Mouse (Mus musculus) embryonic facial prominence, embryonic 10.5 days (tissue): Measurements from ENCODE around the gene Hspbap1. TPM values are rescaled to one million over a fixed set of nuclear protein-coding genes. Genes with fewer than 3 reads are reported as not detected.

Experiments used
- DNase-seq: peaks from one replicate; pipeline ENCODE4 v3.0.0-alpha.2; 2017; ENCODE audit warnings: low spot score
- H3K27ac ChIP-seq: fragments of 300-500 bp; sonication (generic); replicated peaks from 2 replicates; pipeline ENCODE4 v1.5.1; 2016; ENCODE audit warnings: mild to moderate bottlenecking
- H3K27me3 ChIP-seq: fragments of 300-500 bp; sonication (generic); replicated peaks from 2 replicates; pipeline ENCODE4 v1.6.1; 2016; ENCODE audit warnings: low read depth, mild to moderate bottlenecking; ENCODE audit not compliant: poor library complexity, severe bottlenecking
- H3K36me3 ChIP-seq: fragments of 300-500 bp; sonication (generic); replicated peaks from 2 replicates; pipeline ENCODE4 v1.6.1; 2016; ENCODE audit warnings: mild to moderate bottlenecking, moderate library complexity
- H3K4me1 ChIP-seq: fragments of 300-500 bp; sonication (generic); 2 replicates; pipeline ENCODE4 v1.6.1; 2016
- H3K4me3 ChIP-seq: fragments of 300-500 bp; sonication (generic); 2 replicates; pipeline ENCODE4 v1.5.1; 2016; ENCODE audit warnings: mild to moderate bottlenecking, moderate library complexity
- H3K9me3 ChIP-seq: fragments of 300-500 bp; sonication (generic); 2 replicates; pipeline ENCODE4 v1.6.1; 2016; ENCODE audit warnings: mild to moderate bottlenecking
- WGBS: fragments of 180-500 bp; shearing (Covaris S2); methylation state at CpG from one replicate; pipeline ENCODE4 v1.1.7; 2016; 5-methylcytosine and 5-hydroxymethylcytosine counted together
- polyA plus RNA-seq: library from polyadenylated mRNA; unstranded; fragments of >200 nt; fragmentation: Nextera tagmentation; extraction: Ambion mirVana; gene quantifications from 2 replicates; pipeline ENCODE4 v1.2.1, GENCODE M21; 2016

The Hspbap1 gene
- polyA plus RNA-seq, 1 experiment from 2014 or later = 30.2 TPM

DNA sequence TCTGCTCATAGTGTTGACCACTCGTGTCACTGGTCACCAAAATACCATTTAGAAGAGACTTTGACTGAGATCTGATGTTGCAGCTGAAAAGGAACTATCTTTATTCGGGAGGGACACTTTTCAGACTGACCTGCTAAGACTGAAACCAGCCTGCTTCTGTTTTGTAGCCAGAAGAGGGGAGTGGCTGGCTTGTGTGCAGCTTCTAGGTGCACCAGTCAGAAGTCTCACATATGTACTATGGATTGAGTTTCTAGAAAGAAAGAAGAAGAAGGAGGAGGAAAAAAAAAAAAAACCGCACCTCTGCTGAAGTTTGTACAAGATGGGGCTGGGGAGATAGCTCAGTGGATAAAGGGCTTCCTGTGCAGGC lies 13.0 kb downstream of the Hspbap1 start:
- no peaks in the 10 kb centered on the region for H3K9me3 ChIP-seq
- H3K36me3 ChIP-seq = peaks cover 12% of the 10 kb centered on the region
- no peaks in the 10 kb centered on the region for H3K27me3 ChIP-seq
- DNase-seq = no peak
- H3K4me1 ChIP-seq = peaks cover 2% of the 10 kb centered on the region; the same call in 1 of the 2 replicates
- WGBS = 85% methylated on average over 3 of the region's 3 CpGs
- H3K27ac ChIP-seq = no peak overlapping the region
- H3K4me3 ChIP-seq = no peak overlapping the region

DNA sequence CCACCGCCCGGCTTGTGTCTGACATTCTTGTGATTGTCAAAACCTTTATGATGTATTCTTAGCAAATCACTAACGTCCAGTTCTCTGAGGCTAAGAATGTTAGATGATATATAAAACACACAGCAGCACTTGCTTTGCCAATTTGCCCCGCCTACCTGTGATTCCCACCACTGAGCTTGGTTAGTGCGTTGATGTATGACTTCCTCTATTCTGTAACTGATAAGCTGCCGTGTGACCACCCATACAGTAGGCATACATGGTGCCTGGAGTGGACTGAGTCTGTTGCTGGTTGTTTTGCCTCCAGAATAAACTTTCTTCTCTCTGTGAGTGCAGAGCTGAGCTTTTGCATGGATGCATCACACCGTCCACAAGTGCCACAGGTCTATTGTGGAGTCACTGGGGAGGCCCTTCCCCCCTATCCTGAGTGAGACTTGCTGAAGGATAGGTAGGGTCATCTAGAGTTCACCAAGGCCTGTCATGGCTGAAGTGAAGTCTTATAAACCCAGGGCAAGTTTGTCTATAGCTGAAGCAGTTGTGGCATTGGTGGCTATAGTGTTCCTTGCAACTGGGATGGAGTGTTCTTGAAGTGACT lies 14.1 kb downstream of the Hspbap1 start:
- Histone ChIP-seq H3K36me3 (peaks cover 22% of the 10 kb centered on the region), H3K27ac (no peak overlapping the region), H3K4me1 (peaks cover 2% of the 10 kb centered on the region; the same call in 1 of the 2 replicates), H3K4me3 (no peak overlapping the region), H3K27me3 (no peaks in the 10 kb centered on the region), H3K9me3 (no peaks in the 10 kb centered on the region)
- 88% methylated on average over 7 of the region's 7 CpGs for WGBS
- DNase-seq = no peak

DNA sequence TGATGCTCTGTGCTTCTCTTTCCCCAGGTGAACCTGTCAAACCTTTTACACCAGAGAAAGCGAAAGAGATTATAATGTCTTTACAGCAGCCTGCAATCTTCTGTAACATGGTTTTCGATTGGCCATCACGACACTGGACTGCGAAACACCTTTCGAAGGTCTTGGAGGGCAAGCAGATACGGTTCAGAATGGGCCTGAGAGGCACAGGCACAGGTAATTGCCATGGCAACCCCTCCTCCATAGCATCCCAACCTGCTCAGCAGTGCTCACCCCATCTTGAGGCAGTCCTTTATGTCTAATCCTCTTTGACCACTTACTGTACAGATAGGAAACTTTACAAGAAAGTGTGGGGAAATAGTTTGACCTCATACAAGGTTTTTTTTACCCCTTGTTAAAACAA lies 17.0 kb downstream of the Hspbap1 start:
- Histone ChIP-seq H3K4me1 (peaks cover 2% of the 10 kb centered on the region; the same call in 1 of the 2 replicates), H3K36me3 (peaks cover 39% of the 10 kb centered on the region), H3K27ac (no peak overlapping the region), H3K27me3 (no peaks in the 10 kb centered on the region), H3K4me3 (no peak overlapping the region), H3K9me3 (no peaks in the 10 kb centered on the region)
- WGBS = 91% methylated on average over 6 of the region's 6 CpGs
- DNase-seq = no peak

DNA sequence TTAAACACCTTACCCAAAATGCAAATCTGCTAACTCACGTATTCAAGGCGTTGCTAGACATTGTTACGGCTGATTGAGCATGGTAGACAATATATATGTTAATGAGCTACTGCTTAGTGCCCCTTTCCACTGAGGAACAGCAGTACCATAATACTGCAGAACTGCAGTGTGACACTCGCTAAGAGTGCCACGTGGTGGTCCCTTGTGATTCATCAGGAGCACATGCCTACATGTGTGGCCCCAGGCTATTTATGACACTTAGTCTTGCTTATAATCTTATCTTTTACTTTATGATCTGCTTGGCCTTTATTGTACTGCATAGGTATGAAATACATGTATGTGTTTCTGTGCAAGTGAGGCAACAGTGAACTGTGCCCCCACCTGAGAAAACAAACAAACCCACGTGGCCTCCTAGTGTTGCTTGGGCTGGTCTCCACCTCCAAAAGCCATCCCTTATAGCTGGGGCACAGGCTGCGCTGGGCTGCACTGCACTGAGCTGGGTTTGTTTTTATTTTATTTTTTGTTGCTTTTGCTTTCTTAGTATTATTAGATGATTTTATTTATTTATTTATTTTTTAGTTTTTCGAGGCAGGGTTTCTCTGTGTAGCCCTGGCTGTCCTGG lies 17.5 kb downstream of the Hspbap1 start:
- H3K36me3 ChIP-seq = peaks cover 40% of the 10 kb centered on the region
- H3K4me3 ChIP-seq = no peak overlapping the region
- H3K27ac ChIP-seq = no peak overlapping the region
- peaks cover 2% of the 10 kb centered on the region; the same call in 1 of the 2 replicates for H3K4me1 ChIP-seq
- H3K27me3 ChIP-seq = no peaks in the 10 kb centered on the region
- DNase-seq = no peak
- 85% methylated on average over 8 of the region's 8 CpGs for WGBS
- no peaks in the 10 kb centered on the region for H3K9me3 ChIP-seq

DNA sequence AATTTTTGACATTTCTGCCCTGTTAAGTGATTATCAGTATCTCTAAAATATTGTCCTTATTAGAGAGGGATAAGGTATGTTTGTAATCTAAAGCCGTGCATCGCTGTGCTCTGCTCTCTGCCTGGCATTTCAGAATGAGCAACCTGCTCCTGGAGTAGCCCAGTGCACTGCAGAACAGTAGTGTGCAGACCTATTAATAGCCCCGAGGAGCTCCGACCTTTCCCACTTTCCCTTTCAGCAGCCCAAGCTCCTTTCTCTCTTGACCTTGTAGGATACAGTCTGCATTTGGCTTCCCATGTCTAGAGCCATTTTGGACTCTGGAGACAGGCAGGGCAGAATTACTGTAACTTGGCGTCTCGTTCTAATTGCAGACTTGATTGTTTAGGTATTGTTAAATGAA lies 18.2 kb downstream of the Hspbap1 start:
- 95% methylated on average over 6 of the region's 6 CpGs for WGBS
- Histone ChIP-seq H3K4me3 (no peak overlapping the region), H3K9me3 (no peaks in the 10 kb centered on the region), H3K4me1 (peaks cover 2% of the 10 kb centered on the region; the same call in 1 of the 2 replicates), H3K36me3 (peaks cover 43% of the 10 kb centered on the region), H3K27ac (no peak overlapping the region), H3K27me3 (no peaks in the 10 kb centered on the region)
- no peak for DNase-seq

DNA sequence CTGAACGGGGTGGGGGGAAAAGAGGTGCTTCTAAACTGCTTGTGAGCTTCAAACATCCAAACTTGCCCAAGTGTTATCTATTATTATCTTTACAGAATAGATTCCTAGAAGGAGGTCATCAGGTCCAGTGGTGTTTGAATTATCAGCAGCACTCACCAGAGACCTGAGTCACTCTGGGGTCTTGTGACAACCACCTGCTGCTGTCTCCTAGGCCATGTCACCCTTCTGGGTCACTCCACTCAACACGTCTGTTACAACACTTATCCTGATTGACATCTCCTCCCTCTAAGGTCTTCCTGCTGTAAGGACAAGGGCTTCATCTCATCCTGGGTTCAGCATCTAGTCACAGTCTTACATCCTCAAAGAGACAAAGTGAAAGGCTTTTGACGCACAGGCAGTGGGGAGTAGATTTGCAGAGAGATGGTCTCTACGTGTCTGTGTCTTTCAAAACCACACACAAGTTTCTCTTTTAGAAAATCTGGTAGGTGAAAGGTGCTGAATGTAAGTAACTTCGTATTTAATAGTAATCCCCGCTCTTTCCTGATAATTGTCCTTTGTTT lies 21.9 kb downstream of the Hspbap1 start:
- 81% methylated on average over 6 of the region's 6 CpGs for WGBS
- Histone ChIP-seq H3K36me3 (peaks cover 51% of the 10 kb centered on the region), H3K27me3 (no peaks in the 10 kb centered on the region), H3K27ac (no peak overlapping the region), H3K4me3 (no peak overlapping the region), H3K9me3 (no peaks in the 10 kb centered on the region), H3K4me1 (no peaks in the 10 kb centered on the region)
- DNase-seq = no peak

DNA sequence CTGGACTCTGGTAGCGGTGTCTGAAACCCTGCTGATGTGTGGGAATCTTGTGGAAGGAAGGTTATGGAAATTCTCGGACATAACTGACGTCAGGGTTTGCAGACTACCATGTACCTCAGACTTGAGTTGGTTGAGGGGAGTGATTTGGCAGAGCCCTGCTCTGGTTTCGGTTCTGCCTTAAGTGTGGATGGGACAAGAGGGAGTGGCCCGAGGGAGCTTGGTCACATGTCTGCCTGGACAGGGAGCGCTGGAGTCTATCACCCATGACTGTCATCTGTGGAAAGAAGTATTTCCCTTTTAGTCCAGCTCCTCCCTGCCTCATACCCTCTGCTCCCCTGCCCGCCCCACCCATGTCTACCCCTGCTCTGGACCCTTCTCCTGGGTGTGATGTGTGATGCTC lies 32.0 kb downstream of the Hspbap1 start:
- Histone ChIP-seq H3K27me3 (no peaks in the 10 kb centered on the region), H3K27ac (no peak overlapping the region), H3K36me3 (peaks cover 61% of the 10 kb centered on the region), H3K9me3 (no peaks in the 10 kb centered on the region), H3K4me1 (no peaks in the 10 kb centered on the region), H3K4me3 (no peak overlapping the region)
- 90% methylated on average over 7 of the region's 7 CpGs for WGBS
- DNase-seq = no peak

DNA sequence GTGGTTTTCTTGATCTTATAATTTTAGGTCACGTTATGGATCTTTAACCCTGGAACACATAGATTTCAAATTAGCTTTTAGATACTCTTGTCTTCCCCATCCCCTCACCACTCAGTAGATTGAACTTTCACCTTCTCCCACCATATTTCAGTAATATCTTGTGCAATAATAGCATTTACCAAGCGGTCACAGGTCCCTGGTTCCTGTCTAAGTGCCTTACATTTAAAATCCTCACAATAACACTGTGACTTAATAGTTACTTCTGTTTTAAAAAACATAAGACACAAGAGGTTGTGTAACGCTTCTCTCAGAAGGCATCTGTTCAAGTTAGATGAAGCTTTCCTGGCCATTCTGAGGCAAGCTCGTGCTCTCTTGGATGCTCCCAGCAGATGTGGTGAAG lies 33.5 kb downstream of the Hspbap1 start:
- WGBS = 91% methylated on average over 4 of the region's 4 CpGs
- H3K4me1 ChIP-seq = no peaks in the 10 kb centered on the region

DNA sequence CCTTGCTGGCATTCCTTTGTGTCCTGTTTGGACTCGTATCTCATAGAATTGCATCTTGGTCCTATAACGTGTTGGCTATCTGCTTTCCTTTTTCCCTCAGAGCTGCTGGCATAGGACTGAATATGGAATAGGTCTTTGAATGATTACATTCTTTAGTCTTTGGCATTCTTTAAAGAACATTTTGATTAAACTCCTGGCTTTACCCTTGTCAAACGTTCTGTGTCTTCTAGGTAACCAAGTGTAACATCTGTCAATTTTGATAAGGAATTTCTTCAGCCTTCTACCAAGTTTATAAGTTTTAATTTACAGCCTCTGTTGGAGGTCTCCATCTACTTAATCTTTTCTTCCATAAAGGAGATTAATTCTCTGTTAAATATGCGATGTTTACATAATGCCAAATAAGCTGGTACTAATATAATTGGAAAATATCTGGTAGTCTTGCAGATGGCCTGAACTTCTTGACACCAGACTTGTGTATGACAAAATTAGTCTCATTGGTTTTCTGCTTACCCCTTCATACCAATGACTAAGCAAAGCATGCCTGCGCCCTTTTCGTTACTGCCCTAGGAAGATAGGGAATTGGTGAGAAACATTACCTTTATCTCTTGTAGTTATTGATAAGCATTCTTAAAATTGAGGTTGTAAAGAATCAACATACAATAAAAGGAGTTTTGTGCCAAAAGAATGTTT lies 36.9 kb downstream of the Hspbap1 start:
- Histone ChIP-seq H3K9me3 (no peaks in the 10 kb centered on the region), H3K27me3 (no peaks in the 10 kb centered on the region), H3K4me1 (no peaks in the 10 kb centered on the region), H3K27ac (no peak overlapping the region), H3K36me3 (peaks cover 40% of the 10 kb centered on the region), H3K4me3 (no peak overlapping the region)
- 91% methylated on average over 6 of the region's 6 CpGs for WGBS
- no peak for DNase-seq

More for the DNA sequence above, 33.5 kb downstream of the Hspbap1 start:
- Histone ChIP-seq H3K9me3 (no peaks in the 10 kb centered on the region), H3K36me3 (peaks cover 54% of the 10 kb centered on the region), H3K27ac (no peak overlapping the region), H3K4me3 (no peak overlapping the region), H3K27me3 (no peaks in the 10 kb centered on the region)
- DNase-seq = no peak

DNA sequence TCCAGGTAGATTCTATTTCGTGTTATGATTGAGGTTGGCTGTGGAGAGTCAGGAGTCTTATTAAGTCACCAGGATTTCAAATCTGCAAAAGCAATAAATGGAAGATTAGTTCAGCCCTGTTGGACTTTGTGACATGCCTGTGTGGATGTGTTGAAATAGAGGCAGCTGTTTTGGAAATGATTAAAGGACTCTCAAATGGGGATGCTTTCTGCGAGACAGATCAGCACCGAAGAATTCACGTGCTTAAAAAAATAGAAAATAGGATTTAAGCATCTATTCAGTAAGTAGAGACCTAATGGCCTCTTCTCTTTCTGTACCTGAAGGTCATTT lies 37.5 kb downstream of the Hspbap1 start:
- WGBS = 93% methylated on average over 4 of the region's 4 CpGs
- Histone ChIP-seq H3K36me3 (peaks cover 38% of the 10 kb centered on the region), H3K9me3 (no peaks in the 10 kb centered on the region), H3K4me1 (no peaks in the 10 kb centered on the region), H3K27ac (no peak overlapping the region), H3K4me3 (no peak overlapping the region), H3K27me3 (no peaks in the 10 kb centered on the region)
- no peak for DNase-seq

DNA sequence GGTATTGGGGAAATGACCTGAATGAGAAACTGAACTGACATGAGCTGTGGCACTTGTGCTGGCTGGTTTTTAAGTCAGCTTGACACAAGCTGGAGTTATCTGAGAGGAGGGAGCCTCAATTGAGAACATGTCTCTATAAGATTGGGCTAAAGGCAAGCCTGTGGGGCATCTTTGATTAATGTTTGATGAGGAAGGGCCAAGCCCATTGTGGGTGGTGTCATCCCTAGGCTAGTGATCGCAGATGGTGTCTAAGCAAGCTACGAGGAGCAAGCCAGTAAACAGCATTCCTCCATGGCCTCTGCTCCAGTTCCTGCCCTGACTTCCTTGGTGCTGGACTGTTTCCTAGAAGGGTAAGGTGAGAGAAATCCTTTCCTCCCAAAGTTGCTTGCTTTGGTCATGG lies 38.7 kb downstream of the Hspbap1 start:
- no peaks in the 10 kb centered on the region for H3K9me3 ChIP-seq
- 96% methylated on average over 2 of the region's 2 CpGs for WGBS
- no peak overlapping the region for H3K27ac ChIP-seq
- H3K36me3 ChIP-seq = peaks cover 30% of the 10 kb centered on the region
- no peak for DNase-seq
- H3K4me1 ChIP-seq = no peaks in the 10 kb centered on the region
- no peaks in the 10 kb centered on the region for H3K27me3 ChIP-seq
- H3K4me3 ChIP-seq = no peak overlapping the region

DNA sequence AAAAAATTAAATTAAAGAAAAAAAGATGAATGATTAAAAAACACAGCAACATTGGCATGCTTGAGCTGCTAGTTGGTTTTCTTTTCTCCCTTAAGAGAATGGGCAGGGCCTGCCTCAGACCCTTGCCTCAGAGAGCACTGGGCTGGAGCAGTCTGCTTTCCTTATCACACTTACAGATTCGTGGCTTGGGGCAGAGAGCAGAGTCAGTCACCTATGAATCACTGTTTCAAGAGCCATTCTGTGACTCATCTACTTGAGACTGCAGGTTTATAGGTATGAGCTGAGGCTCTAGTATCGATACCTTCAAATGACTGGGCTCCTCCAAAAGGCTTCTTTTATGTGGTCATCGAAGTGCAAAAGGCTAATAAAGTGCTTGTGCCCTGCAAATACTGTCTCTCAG lies 42.9 kb downstream of the Hspbap1 start:
- Histone ChIP-seq H3K27me3 (no peaks in the 10 kb centered on the region), H3K27ac (no peak overlapping the region), H3K4me1 (no peaks in the 10 kb centered on the region), H3K4me3 (no peak overlapping the region), H3K36me3 (peaks cover 44% of the 10 kb centered on the region), H3K9me3 (no peaks in the 10 kb centered on the region)
- WGBS = 87% methylated on average over 3 of the region's 3 CpGs
- no peak for DNase-seq
